Mouse (Mus musculus) heart, adult 8-10 months (tissue): ENCODE data around the gene Syf2. TPM values are rescaled to one million over a fixed set of nuclear protein-coding genes. Genes with fewer than 3 reads are reported as not detected.
"Not testable (repeated sequence)": the region's sequence is repeated elsewhere in the genome, so short reads cannot be mapped to it uniquely, and the experiment has no call there.

Experiments used
- DNase-seq: peaks from one replicate; pipeline ENCODE4 v3.0.0; 2022; ENCODE audit warnings: low spot score
- total RNA-seq, 4 experiments: library from RNA; stranded (reverse); gene quantifications; 2 replicates each; pipeline ENCODE4 v1.2.4; 2022

Syf2 gene
- total RNA-seq = 10 to 100 TPM; 51.6 to 66.1 (median 59.4) TPM

DNA sequence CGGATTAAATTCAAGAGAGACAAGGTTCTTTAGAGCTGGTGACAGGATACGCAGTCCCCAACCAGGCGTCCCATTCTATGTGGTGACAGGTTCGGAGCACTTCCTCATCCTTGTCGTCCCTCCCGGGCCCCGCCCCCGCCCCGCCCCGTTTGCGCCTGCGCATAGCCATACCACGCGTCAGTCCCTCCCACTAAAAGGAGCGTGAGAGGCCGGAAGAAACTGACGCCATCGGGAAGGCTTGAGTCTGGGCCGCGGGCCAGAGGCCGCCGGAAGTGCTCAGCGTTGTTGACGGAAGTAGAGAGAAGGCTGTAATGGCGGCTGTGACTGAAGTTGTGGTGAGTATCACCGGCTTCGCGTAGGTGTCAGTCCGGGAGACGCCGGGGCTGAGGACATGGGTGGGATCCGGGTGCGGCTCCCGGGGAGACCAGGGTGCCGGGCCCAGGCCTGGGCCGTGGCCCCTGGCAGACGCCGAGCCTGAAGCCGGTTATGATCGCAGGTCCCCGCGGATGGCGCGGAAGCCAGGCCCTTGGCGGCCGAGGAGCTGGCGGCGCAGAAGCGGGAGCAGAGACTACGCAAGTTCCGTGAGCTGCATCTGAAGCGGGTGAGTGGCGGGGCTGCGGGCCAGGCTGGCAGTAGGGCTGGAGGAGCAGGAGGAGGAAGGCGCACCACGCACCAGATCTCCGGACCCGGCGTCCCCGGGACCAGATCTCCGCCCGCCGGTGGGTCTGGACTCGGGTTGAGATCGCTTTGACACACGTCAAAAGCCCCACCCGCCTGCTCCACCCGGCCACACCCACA lies at the start of gene Syf2:
Gene Syf2 (plus strand): TSS at position 215 of the 798 bp plus-strand sequence.
- peak; percentile 95 for DNase-seq

DNA sequence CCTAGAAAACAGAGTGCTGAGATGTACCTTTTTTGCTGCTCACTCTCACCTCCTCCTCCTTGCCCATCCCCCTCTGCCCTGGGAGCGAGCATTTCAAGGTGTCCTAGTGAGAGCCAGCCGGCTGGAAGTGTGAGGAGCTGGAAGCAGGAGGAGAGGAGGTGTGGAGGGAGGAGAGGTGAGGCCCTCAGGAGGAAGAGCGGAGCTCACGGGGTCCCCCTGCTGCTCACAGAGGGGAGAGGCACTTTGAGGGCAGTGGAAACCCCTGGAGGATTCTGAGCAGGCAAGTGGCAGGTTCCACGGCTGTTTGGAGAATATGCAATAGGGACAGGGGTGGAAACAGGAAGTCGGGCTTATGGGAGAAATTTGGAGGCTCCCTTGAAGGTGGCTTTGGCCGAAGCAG lies 47.4 kb upstream of the Syf2 start:
- no peak for DNase-seq

DNA sequence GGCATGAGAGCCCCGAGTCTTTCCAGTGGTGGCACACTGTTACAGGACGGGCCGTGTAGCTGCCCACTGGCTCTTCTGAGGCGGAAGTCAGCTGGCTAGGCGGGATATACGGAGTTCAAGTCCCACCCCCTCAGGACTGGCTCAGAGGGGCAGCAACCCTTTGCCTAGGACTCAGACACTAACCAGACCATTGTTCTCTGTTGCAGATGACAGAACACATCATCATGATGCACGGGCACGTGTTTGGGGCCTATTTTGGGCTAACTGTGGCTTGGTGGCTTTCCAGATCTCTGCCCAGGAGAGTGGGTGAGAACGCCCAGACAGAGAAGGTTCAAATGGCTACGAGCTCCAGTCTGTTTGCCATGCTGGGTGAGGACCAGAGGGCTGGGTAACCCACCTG lies 46.9 kb upstream of the Syf2 start:
- DNase-seq = peak; percentile 53

DNA sequence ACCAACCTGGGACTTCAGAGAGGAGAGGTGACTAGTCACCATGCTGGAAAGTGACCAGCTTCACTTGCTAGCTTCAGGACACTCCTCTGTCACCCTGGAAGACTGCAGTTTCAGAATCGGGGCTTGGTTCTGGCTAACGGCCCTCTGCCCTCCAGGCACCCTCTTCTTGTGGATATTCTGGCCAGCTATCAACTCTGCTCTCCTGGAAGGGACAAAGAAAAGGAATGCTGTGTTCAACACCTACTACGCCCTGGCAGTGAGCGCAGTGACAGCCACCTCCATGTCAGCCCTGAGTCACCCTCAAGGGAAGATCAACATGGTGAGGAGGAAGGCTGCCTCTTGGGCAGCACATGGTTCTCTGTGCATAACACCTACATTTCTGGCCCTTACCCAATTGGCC lies 46.3 kb upstream of the Syf2 start:
- DNase-seq = peak; percentile 6

DNA sequence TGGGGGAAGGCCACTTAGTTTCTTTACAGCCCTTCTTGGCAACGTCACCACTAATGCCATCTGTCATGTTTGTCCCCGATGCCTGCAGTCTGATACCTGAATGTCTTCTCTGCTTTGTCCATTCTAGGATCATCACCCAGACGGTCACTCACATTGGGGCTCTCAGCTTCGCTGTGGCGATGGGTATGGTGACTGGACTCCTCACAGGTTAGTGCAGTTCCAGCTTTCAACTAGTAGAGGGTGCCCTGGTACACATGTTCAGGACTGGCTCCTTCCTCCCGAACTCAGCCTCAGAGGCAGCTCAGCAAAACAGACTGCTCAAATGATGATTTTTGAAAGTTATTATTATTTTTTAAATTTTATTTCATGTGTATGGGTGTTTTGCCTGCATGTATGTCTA lies 38.6 kb upstream of the Syf2 start:
- peak; percentile 54 for DNase-seq

DNA sequence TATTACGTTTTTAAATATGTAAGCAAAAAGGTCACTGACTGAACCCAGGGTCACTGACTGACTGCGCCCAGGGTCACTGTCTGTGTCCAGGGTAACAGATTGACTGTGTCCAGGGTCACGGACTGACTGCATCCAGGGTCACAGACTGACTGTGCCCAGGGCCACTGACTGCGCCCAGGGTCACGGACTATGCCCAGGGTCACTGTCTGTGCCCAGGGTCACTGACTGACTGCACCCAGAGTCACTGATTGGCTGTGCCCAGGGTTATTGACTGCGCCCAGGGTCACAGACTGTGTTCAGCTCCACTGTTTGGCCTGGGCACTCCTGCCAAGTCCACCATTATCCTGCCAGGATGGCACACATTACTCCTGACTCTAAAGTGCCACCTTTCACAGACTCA lies 33.4 kb upstream of the Syf2 start:
- no peak for DNase-seq

DNA sequence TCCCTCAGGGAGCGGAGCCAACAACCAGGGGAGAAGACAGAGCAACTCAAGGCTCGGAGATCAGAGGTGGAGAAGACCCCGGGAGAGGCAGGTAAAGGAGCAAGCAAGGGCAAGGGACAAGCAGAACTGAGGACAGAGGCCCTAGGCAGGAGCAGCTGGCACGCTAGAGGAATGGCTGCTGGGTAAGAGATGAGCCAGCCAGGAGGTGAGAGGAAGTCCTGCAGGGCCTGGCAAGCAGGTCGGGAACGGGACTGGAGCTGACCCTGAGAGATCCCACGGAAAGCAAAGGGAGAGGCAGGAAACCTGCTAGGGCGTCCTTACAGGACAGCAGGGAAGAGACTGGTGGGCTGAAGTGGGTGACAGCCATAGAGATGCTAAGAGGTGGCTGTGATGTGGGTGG lies 29.6 kb upstream of the Syf2 start:
- no peak for DNase-seq

DNA sequence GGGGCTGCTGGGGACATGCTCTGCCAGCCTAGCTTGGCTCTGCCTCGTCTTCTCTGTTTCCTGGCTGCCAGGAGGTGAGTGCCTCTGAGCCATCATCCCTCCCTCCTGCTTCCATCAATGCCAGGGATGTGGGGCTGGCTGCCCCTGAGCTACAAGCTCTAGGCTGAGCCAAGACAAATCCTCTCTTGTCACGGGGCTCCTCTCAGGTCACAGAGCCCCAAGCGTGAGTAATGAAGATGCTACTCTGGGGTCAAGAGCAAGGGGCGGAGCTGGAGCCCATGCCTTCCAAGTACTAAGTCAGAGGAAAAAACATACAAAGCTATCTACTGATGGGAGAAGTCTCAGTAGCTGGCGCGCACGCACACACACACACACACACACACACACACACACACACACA lies 27.7 kb upstream of the Syf2 start:
- DNase-seq = no peak

DNA sequence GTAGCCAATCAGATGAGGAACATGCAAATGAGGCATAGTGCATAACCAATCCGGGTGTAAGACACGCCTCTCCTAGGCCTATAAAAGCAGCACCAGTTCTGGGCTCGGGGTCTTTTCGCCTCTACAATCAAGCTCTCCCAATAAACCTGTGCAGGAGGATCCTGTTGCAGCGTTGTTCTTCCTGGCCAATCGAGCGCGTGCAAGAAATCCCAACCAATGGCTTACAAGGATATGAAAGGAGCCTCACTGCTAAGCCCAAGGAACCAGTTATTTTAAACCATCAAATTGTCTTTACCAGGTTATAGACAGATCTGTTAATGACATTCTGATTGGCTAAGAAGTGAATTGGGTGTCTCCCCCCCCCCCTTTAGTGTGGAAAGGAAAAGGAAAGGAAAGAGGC lies 19.3 kb upstream of the Syf2 start:
- DNase-seq = not testable (repeated sequence)

DNA sequence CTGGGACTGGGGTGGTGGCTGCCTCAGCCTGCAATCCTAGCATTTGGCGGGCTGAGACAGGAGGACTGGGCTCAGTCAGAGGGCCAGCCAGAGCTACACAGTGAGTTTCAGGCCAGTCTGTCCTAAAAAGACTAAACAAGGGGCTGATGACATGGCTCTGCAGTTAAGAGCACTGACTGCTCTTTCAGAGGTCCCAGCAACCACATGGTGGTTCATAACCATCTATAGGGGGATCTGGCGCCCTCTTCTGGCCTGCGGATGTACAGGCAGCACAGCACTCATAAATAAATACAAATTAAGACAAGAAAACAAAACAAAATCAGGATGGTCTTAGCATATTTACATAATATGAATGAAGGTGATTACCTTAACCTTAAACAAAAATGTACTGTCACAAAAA lies 17.3 kb upstream of the Syf2 start:
- no peak for DNase-seq

DNA sequence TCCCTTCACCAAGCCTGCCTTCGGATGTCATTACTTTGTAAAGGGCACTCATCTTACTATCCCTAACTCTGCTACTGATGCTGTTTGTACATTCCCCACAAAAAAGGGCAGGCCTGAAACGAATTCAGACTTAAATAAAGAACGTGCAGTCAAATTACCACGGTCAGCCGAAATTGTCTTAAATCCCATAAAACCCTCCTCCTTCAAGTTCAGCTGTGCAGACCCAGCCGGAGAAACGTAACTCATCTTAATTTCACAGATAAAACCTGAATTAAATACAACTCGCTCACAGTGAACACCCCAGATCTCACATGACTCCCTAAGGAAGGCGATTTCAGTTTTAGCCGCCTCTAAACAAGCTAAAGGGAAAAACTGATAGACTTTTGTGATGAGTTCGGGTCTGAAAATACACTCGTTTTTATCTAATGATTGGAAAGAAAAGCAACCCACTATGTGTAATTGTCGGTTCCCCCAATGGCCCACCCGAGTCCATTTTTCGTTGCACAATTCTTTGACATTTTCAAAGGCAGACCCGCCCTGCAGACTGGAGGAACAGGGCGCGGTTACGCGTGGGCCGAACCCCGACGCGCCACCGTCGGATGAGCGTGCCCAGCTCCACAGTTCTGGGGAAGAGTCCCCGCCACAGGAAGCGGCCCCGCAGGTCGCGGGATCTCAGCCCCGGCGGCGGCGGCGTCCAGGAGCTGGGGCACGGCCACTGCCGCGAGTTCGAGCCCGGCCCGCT lies 16.4 kb upstream of the Syf2 start:
- DNase-seq = no peak

DNA sequence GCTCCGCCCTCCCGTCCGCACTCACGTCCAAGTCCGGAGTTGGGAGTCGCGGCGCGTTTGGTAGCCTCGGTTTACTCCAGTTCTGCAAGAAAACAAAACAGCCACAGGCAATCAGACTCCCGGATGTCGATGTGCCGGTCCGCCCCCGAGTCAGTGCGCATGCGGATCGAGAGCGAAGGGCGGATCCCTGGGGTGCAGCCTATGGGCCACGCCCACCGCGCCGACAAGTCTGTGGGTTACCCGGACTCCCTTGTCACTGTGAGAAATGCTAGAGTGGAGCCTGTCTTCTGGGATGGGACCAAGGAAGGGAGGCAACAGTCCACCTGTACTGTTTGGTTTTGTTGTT lies 15.9 kb upstream of the Syf2 start, which contains the start of gene Tmem50a:
Gene Tmem50a (minus strand): TSS at position 161 of the 346 bp plus-strand sequence.
- DNase-seq = peak; percentile 95

DNA sequence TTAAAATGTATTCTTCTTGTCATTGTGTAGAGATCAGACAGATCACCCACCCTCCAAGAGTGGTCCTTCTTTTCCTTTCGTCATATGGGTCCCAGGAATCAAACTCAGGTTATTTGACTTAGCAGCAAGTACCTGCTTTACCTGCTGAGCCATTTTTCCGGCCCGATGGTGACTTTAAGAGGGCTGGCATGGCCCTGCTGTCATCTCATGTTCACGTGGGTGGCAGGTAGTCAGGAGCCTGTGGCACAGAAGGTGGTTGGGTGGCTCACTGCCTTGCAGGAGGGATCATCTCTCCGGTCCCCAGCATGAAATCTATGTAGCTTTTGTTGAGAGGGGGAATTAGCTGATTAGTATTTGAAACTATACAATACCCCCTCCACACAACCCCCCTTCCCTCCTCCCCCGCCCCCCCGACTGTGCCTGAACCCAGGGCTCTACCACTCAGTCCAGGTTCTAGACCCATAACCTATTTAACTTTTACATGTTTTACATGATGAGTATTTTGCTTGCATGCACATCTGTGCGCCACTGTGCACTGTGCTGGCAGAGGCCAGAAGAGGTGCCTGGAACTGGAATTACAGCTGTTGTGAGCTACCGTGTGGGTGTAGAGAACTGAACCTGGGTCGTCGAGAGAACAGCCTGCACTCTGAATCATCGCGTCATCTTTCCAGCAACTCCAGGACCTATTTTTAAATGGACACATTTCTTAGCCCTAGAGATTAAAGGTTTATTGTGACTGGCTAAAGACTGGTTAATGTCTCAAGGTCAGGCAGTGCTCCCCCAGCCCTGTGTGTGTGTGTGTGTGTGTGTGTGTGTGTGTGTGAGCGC lies 15.3 kb upstream of the Syf2 start:
- DNase-seq = no peak

DNA sequence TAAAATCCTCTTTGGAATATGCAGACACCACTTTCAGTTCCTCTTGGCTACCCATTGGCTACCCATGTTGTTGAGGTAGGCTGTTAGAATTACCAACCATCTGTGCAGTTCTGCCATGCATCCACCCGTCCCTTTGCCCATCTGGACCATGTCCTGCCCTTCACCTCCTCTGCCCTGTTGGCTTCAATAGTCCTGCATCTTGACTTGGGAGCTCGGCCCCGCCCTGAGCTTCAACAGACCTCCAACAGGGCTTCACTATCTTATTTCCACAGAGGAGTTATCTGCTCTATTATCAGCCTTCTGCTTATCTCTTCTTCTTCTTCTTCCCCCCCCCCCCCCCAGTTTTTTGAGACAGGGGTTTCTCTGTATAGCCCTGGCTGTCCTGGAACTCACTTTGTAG lies 13.5 kb upstream of the Syf2 start:
- no peak for DNase-seq

DNA sequence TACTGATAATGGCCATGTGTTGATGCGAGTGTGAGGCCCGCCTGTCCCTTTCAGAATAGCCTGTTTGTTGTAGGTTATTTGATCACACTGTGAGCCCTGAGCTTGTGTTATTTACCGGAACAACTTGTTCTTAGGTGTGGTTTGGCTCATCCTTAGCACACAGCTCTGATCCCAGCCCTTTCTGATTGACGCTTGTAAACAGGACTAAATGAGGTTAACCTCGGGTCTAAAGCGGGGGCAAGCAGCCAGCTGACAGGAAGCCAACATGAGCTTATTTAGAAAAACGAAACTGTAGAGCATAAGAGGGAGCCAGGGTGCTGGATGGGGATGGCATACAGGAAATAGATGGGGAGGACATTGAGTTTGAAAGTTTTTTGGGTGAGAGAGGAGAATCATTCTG lies 12.3 kb upstream of the Syf2 start:
- DNase-seq = peak; percentile 77

DNA sequence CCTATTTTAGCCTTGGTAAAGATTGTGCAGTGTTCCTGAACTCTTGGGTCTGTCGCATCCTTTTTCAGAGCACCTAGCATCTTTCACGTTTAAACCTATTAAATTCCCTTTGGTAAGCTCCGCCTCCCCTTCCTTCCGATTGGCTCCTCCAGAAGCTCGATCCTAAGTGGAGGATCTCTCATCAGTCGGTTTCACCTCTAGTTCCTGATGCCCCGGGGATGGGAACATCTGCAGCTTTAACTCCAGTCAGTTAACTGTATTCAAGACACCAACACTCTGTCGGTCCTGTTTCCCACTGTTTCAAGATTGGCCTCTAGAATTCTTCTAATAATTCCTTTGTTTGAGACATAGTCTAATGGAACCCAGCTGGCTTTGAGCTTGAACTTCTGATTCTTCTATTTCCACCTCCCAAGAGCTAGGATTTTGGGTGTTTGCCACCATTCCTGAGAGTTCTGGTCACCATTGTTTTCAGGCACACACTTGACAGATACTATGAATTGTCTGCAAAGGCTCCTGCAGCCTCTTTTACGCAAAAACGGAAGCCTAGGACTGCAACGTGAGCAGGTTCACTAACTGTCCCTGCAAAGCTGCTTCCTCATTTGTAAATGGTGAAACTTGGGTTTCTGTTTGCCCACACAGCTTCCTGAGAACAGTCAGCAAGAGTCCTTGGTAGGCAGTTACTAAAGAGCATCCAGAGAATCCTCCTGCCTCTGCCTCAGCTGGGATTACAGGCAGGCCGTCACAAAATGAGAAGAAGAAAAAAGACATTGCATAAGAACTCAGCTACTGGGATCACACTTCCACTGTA lies 10.8 kb upstream of the Syf2 start:
- DNase-seq = no peak

DNA sequence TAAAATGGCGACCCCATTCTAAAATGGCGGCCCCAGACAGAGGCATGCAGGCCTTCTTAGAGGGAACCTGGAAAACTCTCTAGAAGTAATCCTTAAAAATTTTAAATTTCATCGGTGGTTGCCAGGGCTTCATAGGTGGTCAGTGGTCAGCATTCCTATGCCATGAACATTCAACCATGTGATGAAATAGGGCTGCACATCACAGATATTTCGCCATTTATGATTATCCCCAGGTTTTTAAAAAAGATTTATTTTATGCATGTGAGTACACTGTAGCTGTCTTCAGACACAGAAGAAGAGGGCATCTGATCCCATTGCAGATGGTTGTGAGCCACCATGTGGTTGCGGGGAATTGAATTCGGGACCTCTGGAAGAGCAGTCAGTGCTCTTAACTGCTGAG lies 10.1 kb upstream of the Syf2 start:
- no peak for DNase-seq

DNA sequence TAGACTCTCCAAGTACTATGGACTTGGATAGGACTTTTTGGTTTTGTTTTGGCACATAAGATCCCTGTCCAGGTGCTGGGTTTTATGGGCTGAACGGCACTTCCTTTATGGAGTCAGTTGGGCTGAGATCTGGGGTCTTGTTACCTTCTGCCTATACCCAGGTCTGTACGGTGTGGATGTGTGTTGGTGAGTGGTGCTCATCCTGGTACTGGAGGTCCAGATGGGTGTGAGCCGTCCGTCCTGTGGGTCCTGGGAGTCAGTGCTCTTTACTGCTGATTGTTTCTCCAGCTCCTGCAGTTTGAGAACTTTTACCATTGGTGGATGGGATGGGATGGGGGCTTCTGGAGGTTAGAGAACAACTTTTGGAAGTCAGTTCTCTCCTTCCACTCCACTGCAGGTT lies 9.0 kb upstream of the Syf2 start:
- no peak for DNase-seq

DNA sequence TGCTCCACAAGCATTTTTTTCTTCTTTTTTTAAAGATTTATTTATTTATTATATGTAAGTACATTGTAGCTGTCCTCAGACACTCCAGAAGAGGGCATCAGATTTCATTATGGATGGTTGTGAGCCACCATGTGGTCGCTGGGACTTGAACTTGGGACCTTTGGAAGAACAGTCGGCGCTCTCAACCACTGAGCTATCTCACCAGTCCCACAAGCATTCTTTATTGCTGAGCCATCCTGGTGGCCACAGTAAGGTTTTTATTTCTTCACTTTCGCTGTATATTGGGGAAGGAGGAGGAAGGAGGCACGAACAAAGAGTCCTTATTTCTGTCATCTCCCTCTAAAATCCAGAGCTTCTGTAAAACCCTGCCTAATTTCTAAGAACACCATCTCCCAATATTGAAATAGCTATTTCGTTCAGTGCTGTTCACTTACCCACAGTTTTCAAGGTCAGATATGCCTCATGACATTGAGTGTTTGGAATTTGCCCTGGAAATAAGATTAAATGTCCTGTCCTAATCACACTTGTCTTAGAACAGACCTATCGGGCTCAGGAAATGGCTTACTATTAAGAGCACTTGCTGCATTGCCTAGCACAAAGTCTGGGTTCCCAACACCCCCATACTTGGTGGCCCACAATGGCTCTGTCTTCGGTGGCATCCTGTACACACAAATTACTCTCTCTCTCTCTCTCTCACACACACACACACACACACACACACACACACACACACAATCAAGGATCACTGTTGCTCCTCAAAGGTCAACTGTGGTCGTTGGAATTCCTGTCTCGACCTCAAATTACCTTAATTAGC lies 8.4 kb upstream of the Syf2 start:
- no peak for DNase-seq

DNA sequence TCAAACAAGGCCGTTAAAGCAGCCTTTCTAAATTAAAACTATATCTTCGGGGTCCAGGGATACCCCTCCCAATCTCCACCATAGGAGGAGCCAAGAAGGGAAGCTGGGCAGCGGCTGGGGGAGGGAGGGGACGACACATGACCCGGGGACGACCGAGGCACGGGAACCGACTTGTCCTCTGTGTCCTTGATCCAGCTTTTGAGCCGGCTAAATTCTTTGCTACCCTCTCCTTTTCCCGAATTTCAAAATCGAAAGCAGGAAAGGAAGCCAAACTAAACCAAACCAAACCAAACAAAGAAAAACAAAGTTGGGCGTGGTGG lies 7.8 kb upstream of the Syf2 start:
- peak; percentile 82 for DNase-seq
